Mouse (Mus musculus): ENCODE measurements around the gene Numb. TPM values are rescaled to one million over a fixed set of nuclear protein-coding genes. Genes with fewer than 3 reads are reported as not detected.

Numb gene
- polyA plus RNA-seq, 1 experiment from 2014 or later = 30.7 TPM

- WGBS = 87% methylated on average over 2 of the region's 2 CpGs
- H3K4me2 ChIP-seq (ENCODE audit: low read depth, low read length) = no peak overlapping the region
- no peak for ATAC-seq (replicated peaks; ENCODE audit: insufficient number of reproducible peaks, low FRiP score, low TSS enrichment, low read depth)
- H3K9ac ChIP-seq (replicated peaks; ENCODE audit: low read length) = no peak overlapping the region
- H3K4me3 ChIP-seq (ENCODE audit: low read depth, low read length) = no peak overlapping the region
- no peak overlapping the region for H3K27ac ChIP-seq (replicated peaks; ENCODE audit: low read depth, low read length)
- H3K36me3 ChIP-seq (replicated peaks; ENCODE audit: control insufficient read depth, insufficient read depth, low read depth, low read length) = no peaks in the 10 kb centered on the region
- no peaks in the 10 kb centered on the region for H3K9me3 ChIP-seq (replicated peaks; ENCODE audit: control insufficient read depth, low read length)
- DNase-seq (ENCODE audit: low spot score) = no peak
- H3K27me3 ChIP-seq (ENCODE audit: control insufficient read depth, insufficient read depth, low read length) = no peaks in the 10 kb centered on the region
- no peaks in the 10 kb centered on the region for H3K4me1 ChIP-seq (ENCODE audit: control insufficient read depth, insufficient read depth, low read length)
Measured at GRCm38 (mm10) chr12:83858052-83858451, 63.7 kb downstream of the Numb start.

- Histone ChIP-seq H3K9ac (replicated peaks; ENCODE audit: low read length) (no peak overlapping the region), H3K4me3 (ENCODE audit: low read depth, low read length) (no peak overlapping the region), H3K36me3 (replicated peaks; ENCODE audit: control insufficient read depth, insufficient read depth, low read depth, low read length) (no peaks in the 10 kb centered on the region), H3K9me3 (replicated peaks; ENCODE audit: control insufficient read depth, low read length) (no peaks in the 10 kb centered on the region), H3K4me2 (ENCODE audit: low read depth, low read length) (no peak overlapping the region), H3K27me3 (ENCODE audit: control insufficient read depth, insufficient read depth, low read length) (no peaks in the 10 kb centered on the region), H3K4me1 (ENCODE audit: control insufficient read depth, insufficient read depth, low read length) (no peaks in the 10 kb centered on the region), H3K27ac (replicated peaks; ENCODE audit: low read depth, low read length) (no peak overlapping the region)
- ATAC-seq (replicated peaks; ENCODE audit: insufficient number of reproducible peaks, low FRiP score, low TSS enrichment, low read depth) (no peak), DNase-seq (ENCODE audit: low spot score) (no peak)
- WGBS = 79% methylated on average over 1 of the region's 1 CpGs
Measured at GRCm38 (mm10) chr12:83855211-83855610, 66.5 kb downstream of the Numb start.

GRCm38 (mm10) chr12:83854281-83854680, 67.5 kb downstream of the Numb start:
- Histone ChIP-seq H3K27me3 (ENCODE audit: control insufficient read depth, insufficient read depth, low read length) (no peaks in the 10 kb centered on the region), H3K27ac (replicated peaks; ENCODE audit: low read depth, low read length) (no peak overlapping the region), H3K9ac (replicated peaks; ENCODE audit: low read length) (no peak overlapping the region), H3K4me2 (ENCODE audit: low read depth, low read length) (no peak overlapping the region), H3K4me1 (ENCODE audit: control insufficient read depth, insufficient read depth, low read length) (no peaks in the 10 kb centered on the region), H3K4me3 (ENCODE audit: low read depth, low read length) (no peak overlapping the region), H3K36me3 (replicated peaks; ENCODE audit: control insufficient read depth, insufficient read depth, low read depth, low read length) (no peaks in the 10 kb centered on the region), H3K9me3 (replicated peaks; ENCODE audit: control insufficient read depth, low read length) (no peaks in the 10 kb centered on the region)
- no peak for DNase-seq (ENCODE audit: low spot score)
- 85% methylated on average over 3 of the region's 3 CpGs for whole genome bisulfite sequencing
- ATAC-seq (replicated peaks; ENCODE audit: insufficient number of reproducible peaks, low FRiP score, low TSS enrichment, low read depth) = no peak

- no peaks in the 10 kb centered on the region for H3K9me3 ChIP-seq (replicated peaks; ENCODE audit: control insufficient read depth, low read length)
- H3K27me3 ChIP-seq (ENCODE audit: control insufficient read depth, insufficient read depth, low read length) = no peaks in the 10 kb centered on the region
- ATAC-seq (replicated peaks; ENCODE audit: insufficient number of reproducible peaks, low FRiP score, low TSS enrichment, low read depth) (no peak), DNase-seq (ENCODE audit: low spot score) (no peak)
- 85% methylated on average over 5 of the region's 5 CpGs for WGBS
- H3K9ac ChIP-seq (replicated peaks; ENCODE audit: low read length) = no peak overlapping the region
- H3K4me2 ChIP-seq (ENCODE audit: low read depth, low read length) = no peak overlapping the region
- no peaks in the 10 kb centered on the region for H3K4me1 ChIP-seq (ENCODE audit: control insufficient read depth, insufficient read depth, low read length)
- no peak overlapping the region for H3K4me3 ChIP-seq (ENCODE audit: low read depth, low read length)
- H3K27ac ChIP-seq (replicated peaks; ENCODE audit: low read depth, low read length) = no peak overlapping the region
- H3K36me3 ChIP-seq (replicated peaks; ENCODE audit: control insufficient read depth, insufficient read depth, low read depth, low read length) = no peaks in the 10 kb centered on the region
Measured at GRCm38 (mm10) chr12:83852512-83853213, 69.1 kb downstream of the Numb start.

- ATAC-seq (replicated peaks; ENCODE audit: insufficient number of reproducible peaks, low FRiP score, low TSS enrichment, low read depth) (no peak), DNase-seq (ENCODE audit: low spot score) (no peak)
- Histone ChIP-seq H3K4me3 (ENCODE audit: low read depth, low read length) (no peak overlapping the region), H3K4me1 (ENCODE audit: control insufficient read depth, insufficient read depth, low read length) (no peaks in the 10 kb centered on the region), H3K36me3 (replicated peaks; ENCODE audit: control insufficient read depth, insufficient read depth, low read depth, low read length) (no peaks in the 10 kb centered on the region), H3K27ac (replicated peaks; ENCODE audit: low read depth, low read length) (no peak overlapping the region), H3K9me3 (replicated peaks; ENCODE audit: control insufficient read depth, low read length) (no peaks in the 10 kb centered on the region), H3K4me2 (ENCODE audit: low read depth, low read length) (no peak overlapping the region), H3K9ac (replicated peaks; ENCODE audit: low read length) (no peak overlapping the region), H3K27me3 (ENCODE audit: control insufficient read depth, insufficient read depth, low read length) (no peaks in the 10 kb centered on the region)
- WGBS = 88% methylated on average over 4 of the region's 4 CpGs
Measured at GRCm38 (mm10) chr12:83850334-83850733, 71.4 kb downstream of the Numb start.

GRCm38 (mm10) chr12:83848595-83849231, 73.0 kb downstream of the Numb start:
- 98% methylated on average over 1 of the region's 1 CpGs for WGBS
- Histone ChIP-seq H3K27me3 (ENCODE audit: control insufficient read depth, insufficient read depth, low read length) (no peaks in the 10 kb centered on the region), H3K27ac (replicated peaks; ENCODE audit: low read depth, low read length) (no peak overlapping the region), H3K36me3 (replicated peaks; ENCODE audit: control insufficient read depth, insufficient read depth, low read depth, low read length) (no peaks in the 10 kb centered on the region), H3K4me3 (ENCODE audit: low read depth, low read length) (no peak overlapping the region), H3K4me2 (ENCODE audit: low read depth, low read length) (no peak overlapping the region), H3K9me3 (replicated peaks; ENCODE audit: control insufficient read depth, low read length) (no peaks in the 10 kb centered on the region), H3K9ac (replicated peaks; ENCODE audit: low read length) (no peak overlapping the region), H3K4me1 (ENCODE audit: control insufficient read depth, insufficient read depth, low read length) (no peaks in the 10 kb centered on the region)
- no peak for ATAC-seq (replicated peaks; ENCODE audit: insufficient number of reproducible peaks, low FRiP score, low TSS enrichment, low read depth)
- no peak for DNase-seq (ENCODE audit: low spot score)

GRCm38 (mm10) chr12:83847877-83848276, 73.9 kb downstream of the Numb start:
- Histone ChIP-seq H3K4me3 (ENCODE audit: low read depth, low read length) (no peak overlapping the region), H3K27me3 (ENCODE audit: control insufficient read depth, insufficient read depth, low read length) (no peaks in the 10 kb centered on the region), H3K9ac (replicated peaks; ENCODE audit: low read length) (no peak overlapping the region), H3K27ac (replicated peaks; ENCODE audit: low read depth, low read length) (no peak overlapping the region), H3K4me1 (ENCODE audit: control insufficient read depth, insufficient read depth, low read length) (no peaks in the 10 kb centered on the region), H3K4me2 (ENCODE audit: low read depth, low read length) (no peak overlapping the region), H3K9me3 (replicated peaks; ENCODE audit: control insufficient read depth, low read length) (no peaks in the 10 kb centered on the region), H3K36me3 (replicated peaks; ENCODE audit: control insufficient read depth, insufficient read depth, low read depth, low read length) (no peaks in the 10 kb centered on the region)
- DNase-seq (ENCODE audit: low spot score) (no peak), ATAC-seq (replicated peaks; ENCODE audit: insufficient number of reproducible peaks, low FRiP score, low TSS enrichment, low read depth) (no peak)
- WGBS = 89% methylated on average over 2 of the region's 2 CpGs

- Histone ChIP-seq H3K27me3 (ENCODE audit: control insufficient read depth, insufficient read depth, low read length) (no peaks in the 10 kb centered on the region), H3K27ac (replicated peaks; ENCODE audit: low read depth, low read length) (no peak overlapping the region), H3K4me2 (ENCODE audit: low read depth, low read length) (no peak overlapping the region), H3K4me1 (ENCODE audit: control insufficient read depth, insufficient read depth, low read length) (no peaks in the 10 kb centered on the region), H3K9me3 (replicated peaks; ENCODE audit: control insufficient read depth, low read length) (no peaks in the 10 kb centered on the region), H3K9ac (replicated peaks; ENCODE audit: low read length) (no peak overlapping the region), H3K36me3 (replicated peaks; ENCODE audit: control insufficient read depth, insufficient read depth, low read depth, low read length) (no peaks in the 10 kb centered on the region; the same call in 1 of the 2 replicates), H3K4me3 (ENCODE audit: low read depth, low read length) (no peak overlapping the region)
- ATAC-seq (replicated peaks; ENCODE audit: insufficient number of reproducible peaks, low FRiP score, low TSS enrichment, low read depth) (no peak), DNase-seq (ENCODE audit: low spot score) (no peak)
- WGBS = 89% methylated on average over 3 of the region's 3 CpGs
Measured at GRCm38 (mm10) chr12:83842678-83843440, 78.9 kb downstream of the Numb start.
